Mouse (Mus musculus) embryonic stem cell, embryonic (primary cell): ENCODE results near the gene Ctsh.
"Not testable (repeated sequence)": the region's sequence is repeated elsewhere in the genome, so short reads cannot be mapped to it uniquely, and the experiment has no call there.

Experiments
- CTCF ChIA-PET, 4 experiments: fragments of 300-600 bp in 2 of 4; fragments of 350-600 bp in 2 of 4; sonication (Branson Sonifier 250); formaldehyde crosslinking; loops; one replicate each; lab custom pipeline; 2022; ENCODE audit warnings: inconsistent platforms in 2 of 4; lab: Charles Lee
- POLR2A ChIA-PET, 4 experiments: fragments of 300-600 bp in 2 of 4; fragments of 350-600 bp in 2 of 4; sonication (Branson Sonifier 250); formaldehyde crosslinking; loops; one replicate each; lab custom pipeline; 2022; ENCODE audit warnings: antibody characterized with exemption in 4 of 4, inconsistent platforms in 1 of 4; lab: Charles Lee

The Ctsh gene

GRCm38 (mm10) chr9:90053852-90054251, at the start of gene Ctsh:
Ctsh (plus strand) TSS chr9:90054152.
- ChIA-PET POLR2A (interaction anchor here in 2 of 4 experiments (0.6 to 1.7 kb wide), 4 partner anchors 9 to 60 kb away, joined by 3 to 6 read pairs (median 3); partner anchors contain the start of gene Morf4l1 (in 1 of the 2)), CTCF (interaction anchor here in 2 of 4 experiments (1.1 to 1.5 kb wide), 2 partner anchors 82 to 261 kb away, joined by 3 read pairs; no protein-coding TSS in a partner anchor)

GRCm38 (mm10) chr9:90006432-90006831, 47.5 kb upstream of the Ctsh start:
- CTCF ChIA-PET: no interaction called here
- POLR2A ChIA-PET: interaction anchor here in 2 of 4 experiments (0.6 kb wide), 2 partner anchors 90 to 108 kb away, joined by 3 read pairs; partner anchors contain the start of gene Morf4l1 (in 1 of the 2)

GRCm38 (mm10) chr9:90007094-90007493, 46.9 kb upstream of the Ctsh start:
- ChIA-PET CTCF (no interaction called here), POLR2A (interaction anchor here in 1 of 4 experiments (0.6 kb wide), 1 partner anchor 89 kb away, joined by 3 read pairs; no protein-coding TSS in a partner anchor)

GRCm38 (mm10) chr9:90008138-90008537, 45.8 kb upstream of the Ctsh start:
- ChIA-PET POLR2A (interaction anchor here in 1 of 4 experiments (0.7 kb wide), 1 partner anchor 1226 kb away, joined by 3 read pairs; no protein-coding TSS in a partner anchor), CTCF (interaction anchor here in 1 of 4 experiments (0.6 kb wide), 1 partner anchor 114 kb away, joined by 3 read pairs; no protein-coding TSS in a partner anchor)

- ChIA-PET POLR2A (no interaction called here), CTCF (no interaction called here)
Observed at GRCm38 (mm10) chr9:90011849-90012248, 42.1 kb upstream of the Ctsh start.

GRCm38 (mm10) chr9:90014649-90015048, 39.3 kb upstream of the Ctsh start:
- ChIA-PET CTCF (no interaction called here), POLR2A (no interaction called here)

GRCm38 (mm10) chr9:90016204-90016603, 37.7 kb upstream of the Ctsh start:
- CTCF ChIA-PET: no interaction called here
- POLR2A ChIA-PET: no interaction called here

- CTCF ChIA-PET: no interaction called here
- POLR2A ChIA-PET: no interaction called here
Observed at GRCm38 (mm10) chr9:90020866-90021265, 33.1 kb upstream of the Ctsh start.

GRCm38 (mm10) chr9:90021442-90021841, 32.5 kb upstream of the Ctsh start:
- CTCF ChIA-PET: interaction anchor here in 1 of 4 experiments (0.6 kb wide), 1 partner anchor 150 kb away, joined by 6 read pairs; no protein-coding TSS in a partner anchor

GRCm38 (mm10) chr9:90027709-90028108, 26.2 kb upstream of the Ctsh start:
- ChIA-PET CTCF (no interaction called here), POLR2A (no interaction called here)

More at GRCm38 (mm10) chr9:90021442-90021841, 32.5 kb upstream of the Ctsh start:
- POLR2A ChIA-PET: no interaction called here

- CTCF ChIA-PET: no interaction called here
Observed at GRCm38 (mm10) chr9:90033922-90034321, 20.0 kb upstream of the Ctsh start.

GRCm38 (mm10) chr9:90035168-90035567, 18.8 kb upstream of the Ctsh start:
- ChIA-PET CTCF (no interaction called here), POLR2A (no interaction called here)

More at GRCm38 (mm10) chr9:90033922-90034321, 20.0 kb upstream of the Ctsh start:
- POLR2A ChIA-PET: interaction anchor here in 1 of 4 experiments (0.6 kb wide), 1 partner anchor 60 kb away, joined by 3 read pairs; no protein-coding TSS in a partner anchor

GRCm38 (mm10) chr9:90035794-90036193, 18.2 kb upstream of the Ctsh start:
- ChIA-PET CTCF (no interaction called here), POLR2A (no interaction called here)

- ChIA-PET POLR2A (no interaction called here), CTCF (no interaction called here)
Observed at GRCm38 (mm10) chr9:90036313-90036712, 17.6 kb upstream of the Ctsh start.

GRCm38 (mm10) chr9:90038535-90038934, 15.4 kb upstream of the Ctsh start:
- POLR2A ChIA-PET: no interaction called here
- CTCF ChIA-PET: interaction anchor here in 1 of 4 experiments (0.5 kb wide), 1 partner anchor 64 kb away, joined by 4 read pairs; no protein-coding TSS in a partner anchor

- ChIA-PET POLR2A (no interaction called here), CTCF (no interaction called here)
Observed at GRCm38 (mm10) chr9:90040916-90041315, 13.0 kb upstream of the Ctsh start.

- POLR2A ChIA-PET: interaction anchor here in 1 of 4 experiments (1.5 kb wide), 1 partner anchor 13 kb away, joined by 3 read pairs; the partner anchor contains the start of gene Ctsh
- CTCF ChIA-PET: no interaction called here
Observed at GRCm38 (mm10) chr9:90041556-90041955, 12.4 kb upstream of the Ctsh start.

- CTCF ChIA-PET: not testable (repeated sequence)
- POLR2A ChIA-PET: interaction anchor here in 2 of 4 experiments (0.6 to 1.5 kb wide), 3 partner anchors 11 to 120 kb away, joined by 3 read pairs; partner anchors contain the start of genes Adamts7 (in 1 of the 2), Ctsh (in 1 of the 2) and Morf4l1 (in 1 of the 2)
Observed at GRCm38 (mm10) chr9:90042906-90043305, 11.0 kb upstream of the Ctsh start.

- ChIA-PET CTCF (no interaction called here), POLR2A (interaction anchor here in 1 of 4 experiments (1.4 kb wide), 1 partner anchor 9 kb away, joined by 3 read pairs; the partner anchor contains the start of gene Ctsh)
Observed at GRCm38 (mm10) chr9:90045191-90045590, 8.8 kb upstream of the Ctsh start.

- ChIA-PET CTCF (no interaction called here), POLR2A (interaction anchor here in 3 of 4 experiments (0.6 to 0.7 kb wide), 3 partner anchors 35 to 343 kb away, joined by 3 to 4 read pairs (median 3); partner anchors contain the start of gene Tmed3 (in 1 of the 3))
Observed at GRCm38 (mm10) chr9:90047937-90048627, 5.9 kb upstream of the Ctsh start.
